Mouse (Mus musculus) heart, adult 2 months (tissue): Measurements from ENCODE around the gene Stam2.

Source experiments
- CTCF ChIP-seq: fragments of 200-600 bp; IDR thresholded peaks from 2 replicates; pipeline ENCODE4 v1.8.1; 2022; ENCODE audit warnings: antibody characterized with exemption, mild to moderate bottlenecking, moderate library complexity
- EP300 ChIP-seq: fragments of 200-500 bp; IDR thresholded peaks from 2 replicates; pipeline ENCODE4 v1.6.1; 2011; ENCODE audit warnings: low read depth, low read length, control low read depth; ENCODE audit not compliant: insufficient read depth
- POLR2A ChIP-seq: fragments of 200-500 bp; IDR thresholded peaks from 2 replicates; pipeline ENCODE4 v1.6.1; 2011; ENCODE audit warnings: mild to moderate bottlenecking, low read depth, low read length, control low read depth; ENCODE audit not compliant: insufficient read depth

DNA sequence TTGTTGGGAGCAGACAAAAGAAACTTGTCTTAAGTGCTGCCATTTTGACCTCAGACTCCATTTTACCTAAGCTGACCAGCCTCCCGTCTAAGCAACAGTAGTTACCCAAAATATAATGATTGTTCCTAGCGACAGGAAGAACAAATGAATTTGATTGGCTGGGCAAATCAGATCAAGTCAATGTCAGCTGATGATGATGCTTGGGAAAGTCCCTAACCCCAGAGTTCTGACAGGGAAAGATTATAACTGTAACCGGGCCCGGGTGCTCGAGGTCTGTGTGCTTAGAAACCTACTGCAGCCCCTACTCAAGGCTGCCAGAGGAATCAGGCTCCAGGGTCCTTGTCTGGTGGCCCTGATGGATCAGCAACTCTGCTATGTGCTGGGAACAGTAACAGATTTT lies 10.1 kb downstream of the Stam2 start:
- no peak for TF ChIP-seq CTCF
- TF ChIP-seq EP300 = no peak
- no peak for TF ChIP-seq POLR2A
